Mouse (Mus musculus) forebrain, embryonic 11.5 days (tissue): ENCODE results near the gene Fdxr. TPM values are rescaled to one million over a fixed set of nuclear protein-coding genes. Genes with fewer than 3 reads are reported as not detected.

ENCODE experiments used
- ATAC-seq: fragments of 200-750 bp; cut with Nextera tagmentation; replicated peaks from 2 replicates; pipeline ENCODE4 v1.8.0; 2017; ENCODE audit warnings: moderate TSS enrichment; ENCODE audit not compliant: low FRiP score
- DNase-seq: peaks from one replicate; pipeline ENCODE4 v3.0.0-alpha.2; 2017; ENCODE audit warnings: low spot score
- H3K27ac ChIP-seq: fragments of 300-500 bp; sonication (generic); 2 replicates; pipeline ENCODE4 v1.5.1; 2014; ENCODE audit warnings: low read depth, low read length
- H3K27me3 ChIP-seq: fragments of 300-500 bp; sonication (generic); 2 replicates; pipeline ENCODE4 v1.6.1; 2014; ENCODE audit warnings: mild to moderate bottlenecking, low read length, mixed read lengths; ENCODE audit not compliant: control insufficient read depth, insufficient read depth
- H3K36me3 ChIP-seq: fragments of 300-500 bp; sonication (generic); 2 replicates; pipeline ENCODE4 v1.6.1; 2014; ENCODE audit warnings: mild to moderate bottlenecking, low read length, moderate library complexity, mixed read lengths; ENCODE audit not compliant: control insufficient read depth, insufficient read depth
- H3K4me1 ChIP-seq: fragments of 300-500 bp; sonication (generic); replicated peaks from 2 replicates; pipeline ENCODE4 v1.6.1; 2014; ENCODE audit warnings: low read length, mixed read lengths; ENCODE audit not compliant: control insufficient read depth, insufficient read depth
- H3K4me2 ChIP-seq: fragments of 300-500 bp; sonication (generic); 2 replicates; pipeline ENCODE4 v1.6.1; 2014; ENCODE audit warnings: low read depth, mild to moderate bottlenecking, low read length, moderate library complexity, mixed read lengths; ENCODE audit not compliant: severe bottlenecking
- H3K4me3 ChIP-seq: fragments of 300-500 bp; sonication (generic); 2 replicates; pipeline ENCODE4 v1.5.1; 2014; ENCODE audit warnings: low read depth, low read length
- H3K9ac ChIP-seq: fragments of 300-500 bp; sonication (generic); 2 replicates; pipeline ENCODE4 v1.6.1; 2014; ENCODE audit warnings: low read length
- H3K9me3 ChIP-seq: fragments of 300-500 bp; sonication (generic); 2 replicates; pipeline ENCODE4 v1.6.1; 2016; ENCODE audit warnings: low read length, mixed read lengths; ENCODE audit not compliant: control insufficient read depth
- WGBS: fragments of 180-500 bp; shearing (Covaris S2); extraction: QIAGEN DNeasy Blood & Tissue Kit; methylation state at CpG from one replicate; pipeline ENCODE4 v1.1.7; 2014; 5-methylcytosine and 5-hydroxymethylcytosine counted together
- polyA plus RNA-seq: library from polyadenylated mRNA; unstranded; fragments of >200 nt; fragmentation: Nextera tagmentation; extraction: Ambion mirVana; gene quantifications from 2 replicates; pipeline ENCODE4 v1.2.1, GENCODE M21; 2014

The Fdxr gene
- polyA plus RNA-seq, 1 experiment from 2014 or later = 13.8 TPM

- no peak for DNase-seq
- Histone ChIP-seq H3K4me1 (peaks cover 14% of the 10 kb centered on the region), H3K9me3 (no peaks in the 10 kb centered on the region), H3K27ac (no peak overlapping the region), H3K27me3 (peaks cover 60% of the 10 kb centered on the region), H3K4me2 (no peak overlapping the region), H3K4me3 (no peak overlapping the region), H3K9ac (no peak overlapping the region), H3K36me3 (no peaks in the 10 kb centered on the region)
- 63% methylated on average over 7 of the region's 7 CpGs for WGBS
- no peak for ATAC-seq
These were observed 12.6 kb downstream of the Fdxr start for GRCm38 (mm10) chr11:115264136-115264861.

GRCm38 (mm10) chr11:115262954-115263353, 13.9 kb downstream of the Fdxr start:
- no peak overlapping the region for H3K9ac ChIP-seq
- H3K4me1 ChIP-seq = peaks cover 16% of the 10 kb centered on the region
- no peaks in the 10 kb centered on the region for H3K9me3 ChIP-seq
- DNase-seq (no peak), ATAC-seq (no peak)
- no peak overlapping the region for H3K27ac ChIP-seq
- 85% methylated on average over 11 of the region's 11 CpGs for WGBS
- H3K4me2 ChIP-seq = no peak overlapping the region
- H3K27me3 ChIP-seq = peaks cover 65% of the 10 kb centered on the region
- no peaks in the 10 kb centered on the region for H3K36me3 ChIP-seq
- H3K4me3 ChIP-seq = no peak overlapping the region

GRCm38 (mm10) chr11:115259134-115259533, 17.7 kb downstream of the Fdxr start:
- Histone ChIP-seq H3K4me3 (no peak overlapping the region), H3K4me2 (no peak overlapping the region), H3K4me1 (0 out of 2 replicates have a peak, but pooled peaks cover 3% of the 10 kb centered on the region), H3K27me3 (peaks cover 42% of the 10 kb centered on the region), H3K9ac (no peak overlapping the region), H3K27ac (no peak overlapping the region), H3K9me3 (no peaks in the 10 kb centered on the region), H3K36me3 (no peaks in the 10 kb centered on the region)
- DNase-seq (no peak), ATAC-seq (no peak)
- WGBS = 80% methylated on average over 4 of the region's 4 CpGs

DNA sequence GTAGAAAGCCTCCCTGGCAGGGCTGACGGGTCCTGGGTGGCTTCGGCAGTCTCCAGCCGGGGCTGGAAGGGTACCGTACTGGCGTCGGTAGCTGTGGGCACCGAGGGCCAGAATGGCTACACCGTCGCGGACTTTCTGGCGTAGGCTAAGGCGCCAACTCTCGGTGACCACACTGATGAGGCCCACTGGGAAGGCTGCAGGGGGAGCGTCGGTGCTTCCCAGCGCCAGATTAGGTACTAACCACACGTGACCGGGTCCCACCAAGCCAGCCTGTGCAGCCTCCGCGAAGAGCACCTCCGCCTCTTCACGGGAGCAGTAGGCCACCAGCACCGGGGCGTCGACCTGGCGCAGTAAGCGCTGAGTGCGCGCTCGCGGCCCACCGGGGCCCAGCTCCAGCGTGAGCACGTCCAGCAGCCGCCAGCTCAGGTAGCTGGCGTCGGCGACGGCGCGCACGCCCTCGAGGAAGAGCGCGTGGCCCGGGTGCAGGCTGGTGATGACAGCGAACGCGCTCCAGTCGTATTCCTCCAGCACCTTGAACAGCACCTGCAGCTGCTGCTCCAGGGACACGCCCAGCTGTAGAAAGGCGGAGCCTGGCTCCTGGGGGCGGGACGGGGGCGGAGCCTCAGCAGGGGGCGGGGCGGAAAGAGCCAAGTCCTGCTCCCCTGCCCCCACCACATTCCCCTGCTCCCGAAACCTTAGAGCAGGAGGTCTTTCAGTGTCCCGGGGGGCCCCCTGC, 18.9 kb downstream of the Fdxr start:
- peak; percentile 63 for DNase-seq
- H3K36me3 ChIP-seq = no peaks in the 10 kb centered on the region
- peak overlapping the region; percentile 31; the same call in 1 of the 2 replicates for H3K4me2 ChIP-seq
- no peak overlapping the region for H3K27ac ChIP-seq
- peak overlapping the region; percentile 5; the same call in 1 of the 2 replicates for H3K4me3 ChIP-seq
- H3K9me3 ChIP-seq = no peaks in the 10 kb centered on the region
- 0 out of 2 replicates have a peak, but pooled peaks cover 3% of the 10 kb centered on the region for H3K4me1 ChIP-seq
- H3K27me3 ChIP-seq = peaks cover 33% of the 10 kb centered on the region
- H3K9ac ChIP-seq = no peak overlapping the region
- ATAC-seq = no peak
- 21% methylated on average over 48 of the region's 59 CpGs for WGBS

GRCm38 (mm10) chr11:115251258-115251657, 25.6 kb downstream of the Fdxr start:
- no peak overlapping the region for H3K4me3 ChIP-seq
- H3K9ac ChIP-seq = no peak overlapping the region
- 53% methylated on average over 3 of the region's 3 CpGs for WGBS
- ATAC-seq (no peak), DNase-seq (no peak)
- no peak overlapping the region; the same call in 1 of the 2 replicates for H3K4me2 ChIP-seq
- peaks cover 36% of the 10 kb centered on the region for H3K27me3 ChIP-seq
- H3K27ac ChIP-seq = no peak overlapping the region
- no peaks in the 10 kb centered on the region for H3K36me3 ChIP-seq
- H3K4me1 ChIP-seq = peaks cover 3% of the 10 kb centered on the region; the same call in 1 of the 2 replicates
- H3K9me3 ChIP-seq = no peaks in the 10 kb centered on the region

GRCm38 (mm10) chr11:115250405-115251090, 26.3 kb downstream of the Fdxr start:
- H3K4me2 ChIP-seq = peak overlapping the region; percentile 95
- H3K4me3 ChIP-seq = peak overlapping the region; percentile 44
- 2% methylated on average over 36 of the region's 36 CpGs for WGBS
- H3K27ac ChIP-seq = no peak overlapping the region
- DNase-seq (no peak), ATAC-seq (no peak)
- no peaks in the 10 kb centered on the region for H3K36me3 ChIP-seq
- peaks cover 34% of the 10 kb centered on the region for H3K27me3 ChIP-seq
- peaks cover 3% of the 10 kb centered on the region; the same call in 1 of the 2 replicates for H3K4me1 ChIP-seq
- H3K9me3 ChIP-seq = no peaks in the 10 kb centered on the region
- peak overlapping the region; percentile 47 for H3K9ac ChIP-seq

GRCm38 (mm10) chr11:115249721-115250404, 27.0 kb downstream of the Fdxr start:
- WGBS = 2% methylated on average over 60 of the region's 63 CpGs
- peaks cover 34% of the 10 kb centered on the region for H3K27me3 ChIP-seq
- peak overlapping the region; percentile 44 for H3K4me3 ChIP-seq
- no peak overlapping the region for H3K27ac ChIP-seq
- peak overlapping the region; percentile 95 for H3K4me2 ChIP-seq
- no peak for DNase-seq
- 0 out of 2 replicates have a peak, but pooled peaks have one; percentile 31 for ATAC-seq
- peak overlapping the region; percentile 47 for H3K9ac ChIP-seq
- no peaks in the 10 kb centered on the region for H3K36me3 ChIP-seq
- peaks cover 3% of the 10 kb centered on the region; the same call in 1 of the 2 replicates for H3K4me1 ChIP-seq
- no peaks in the 10 kb centered on the region for H3K9me3 ChIP-seq

DNA sequence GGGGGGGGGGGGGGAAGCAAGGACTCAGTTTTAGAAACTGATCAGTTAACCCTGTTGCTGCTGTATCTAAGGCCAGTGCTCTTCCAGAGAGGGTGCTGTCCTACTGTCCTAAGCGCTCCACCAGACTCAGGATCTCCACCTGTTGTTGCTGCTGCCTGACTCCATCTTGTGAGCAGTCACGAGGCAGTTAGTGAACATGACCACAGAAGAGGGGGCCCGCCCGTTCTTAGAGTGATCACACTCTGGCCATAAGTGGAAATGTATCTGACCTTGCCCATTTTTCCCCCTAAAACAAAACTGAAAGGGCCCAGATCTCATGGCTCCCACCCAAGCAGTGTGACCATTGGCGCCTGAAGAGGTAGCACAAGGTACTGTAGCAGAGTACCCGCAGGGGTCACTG, 28.9 kb downstream of the Fdxr start:
- 72% methylated on average over 6 of the region's 6 CpGs for WGBS
- Histone ChIP-seq H3K4me2 (no peak overlapping the region), H3K27me3 (peaks cover 34% of the 10 kb centered on the region), H3K4me3 (no peak overlapping the region), H3K36me3 (no peaks in the 10 kb centered on the region), H3K4me1 (peaks cover 3% of the 10 kb centered on the region; the same call in 1 of the 2 replicates), H3K27ac (no peak overlapping the region), H3K9ac (no peak overlapping the region), H3K9me3 (no peaks in the 10 kb centered on the region)
- no peak for DNase-seq
- no peak for ATAC-seq
